Mouse (Mus musculus) heart, embryonic 11.5 days (tissue): ENCODE measurements around the gene Mdp1. TPM values are rescaled to one million over a fixed set of nuclear protein-coding genes. Genes with fewer than 3 reads are reported as not detected.
A peak's percentile ranks its signal among the peaks of the same experiment; 100 is the strongest.

Source experiments
- ATAC-seq: fragments of 200-750 bp; cut with Nextera tagmentation; replicated peaks from 2 replicates; pipeline ENCODE4 v1.8.0; 2017; ENCODE audit warnings: moderate library complexity; ENCODE audit not compliant: insufficient number of reproducible peaks, low FRiP score, low TSS enrichment
- H3K27ac ChIP-seq: fragments of 300-500 bp; sonication (generic); 2 replicates; pipeline ENCODE4 v1.5.1; 2014; ENCODE audit warnings: mild to moderate bottlenecking, low read depth, low read length
- H3K27me3 ChIP-seq: fragments of 300-500 bp; sonication (generic); 2 replicates; pipeline ENCODE4 v1.6.1; 2014; ENCODE audit warnings: mild to moderate bottlenecking, low read length, mixed read lengths; ENCODE audit not compliant: control insufficient read depth, insufficient read depth
- H3K36me3 ChIP-seq: fragments of 300-500 bp; sonication (generic); 2 replicates; pipeline ENCODE4 v1.6.1; 2014; ENCODE audit warnings: mild to moderate bottlenecking, low read length, moderate library complexity, mixed read lengths; ENCODE audit not compliant: control insufficient read depth, insufficient read depth
- H3K4me1 ChIP-seq: fragments of 300-500 bp; sonication (generic); 2 replicates; pipeline ENCODE4 v1.6.1; 2014; ENCODE audit warnings: low read length; ENCODE audit not compliant: control insufficient read depth, insufficient read depth
- H3K4me2 ChIP-seq: fragments of 300-500 bp; sonication (generic); 2 replicates; pipeline ENCODE4 v1.6.1; 2014; ENCODE audit warnings: mild to moderate bottlenecking, moderate library complexity
- H3K4me3 ChIP-seq: fragments of 300-500 bp; sonication (generic); 2 replicates; pipeline ENCODE4 v1.5.1; 2014; ENCODE audit warnings: low read depth, low read length
- H3K9ac ChIP-seq: fragments of 300-500 bp; sonication (generic); 2 replicates; pipeline ENCODE4 v1.6.1; 2014; ENCODE audit warnings: mild to moderate bottlenecking, low read depth, low read length, moderate library complexity
- H3K9me3 ChIP-seq: fragments of 300-500 bp; sonication (generic); replicated peaks from 2 replicates; pipeline ENCODE4 v1.6.1; 2016; ENCODE audit warnings: low read length; ENCODE audit not compliant: control insufficient read depth
- WGBS: fragments of 180-500 bp; shearing (Covaris S2); extraction: QIAGEN DNeasy Blood & Tissue Kit; methylation state at CpG from one replicate; pipeline ENCODE4 v1.1.7; 2014; ENCODE audit not compliant: insufficient replicate concordance; 5-methylcytosine and 5-hydroxymethylcytosine counted together
- polyA plus RNA-seq: library from polyadenylated mRNA; unstranded; fragments of >200 nt; fragmentation: Nextera tagmentation; extraction: Ambion mirVana; gene quantifications from 2 replicates; pipeline ENCODE4 v1.2.1, GENCODE M21; 2014

Mdp1 gene
- polyA plus RNA-seq, 1 experiment from 2014 or later: 74.2 TPM

DNA sequence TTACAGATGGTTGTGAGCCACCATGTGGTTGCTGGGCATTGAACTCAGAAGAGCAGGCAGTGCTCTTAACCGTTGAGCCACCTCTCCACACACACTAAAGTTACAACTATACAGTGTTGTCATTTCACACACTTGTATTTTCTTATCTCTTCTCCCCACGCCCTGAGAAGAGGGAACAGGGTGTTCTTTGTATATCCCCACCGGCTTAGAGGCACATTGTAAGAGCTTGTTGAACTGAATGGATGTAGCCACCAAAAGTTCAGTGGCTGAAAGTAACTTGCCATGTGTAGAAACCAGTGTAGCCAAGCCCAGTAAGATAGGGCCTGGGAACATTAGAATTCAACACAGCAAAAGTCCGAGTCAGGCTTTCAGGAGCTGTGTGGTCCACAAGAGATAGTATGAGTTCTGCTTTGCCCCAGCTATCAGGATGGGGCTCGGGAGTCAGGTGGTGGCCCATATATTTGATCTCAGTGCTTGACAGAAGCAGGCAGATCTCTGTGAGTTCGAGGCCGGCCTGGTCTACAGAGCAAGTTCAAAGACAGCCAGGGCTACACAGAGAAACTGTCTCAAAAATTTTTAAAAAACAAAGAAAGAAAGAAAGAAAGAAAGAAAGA, 45.6 kb downstream of the Mdp1 start:
- no peak overlapping the region for H3K4me2 ChIP-seq

DNA sequence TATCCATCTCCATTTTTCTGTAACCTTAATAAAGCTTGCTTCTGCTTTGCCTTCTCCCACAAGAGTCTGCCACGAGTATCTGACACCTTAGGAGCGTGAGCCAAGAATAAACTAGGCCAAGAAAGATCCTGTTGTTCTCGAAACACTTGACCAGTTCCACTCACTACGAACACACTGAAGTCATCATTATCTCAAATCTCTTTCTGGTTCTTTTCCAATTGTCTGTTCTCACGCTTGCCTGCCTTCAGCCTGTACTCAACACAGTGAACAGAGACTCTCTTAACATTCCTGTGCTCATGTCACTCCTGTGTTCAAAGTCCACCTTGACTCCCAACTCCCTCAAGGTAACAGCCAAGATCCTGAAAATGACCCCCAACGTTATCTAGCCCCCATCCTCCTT, 47.0 kb downstream of the Mdp1 start:
- Histone ChIP-seq H3K27ac (0 out of 2 replicates have a peak overlapping the region, but pooled peaks have one; percentile 18), H3K36me3 (peaks cover 7% of the 10 kb centered on the region; the same call in 1 of the 2 replicates), H3K9ac (no peak overlapping the region), H3K4me1 (0 out of 2 replicates have a peak, but pooled peaks cover 12% of the 10 kb centered on the region), H3K9me3 (no peaks in the 10 kb centered on the region), H3K27me3 (no peaks in the 10 kb centered on the region), H3K4me3 (no peak overlapping the region), H3K4me2 (no peak overlapping the region)
- no peak for ATAC-seq
- 38% methylated on average over 6 of the region's 6 CpGs for WGBS

More for the DNA sequence above, 45.6 kb downstream of the Mdp1 start:
- Histone ChIP-seq H3K4me1 (peaks cover 17% of the 10 kb centered on the region; the same call in 1 of the 2 replicates), H3K9ac (no peak overlapping the region), H3K27ac (no peak overlapping the region), H3K36me3 (no peaks in the 10 kb centered on the region), H3K27me3 (no peaks in the 10 kb centered on the region), H3K4me3 (no peak overlapping the region), H3K9me3 (no peaks in the 10 kb centered on the region)
- 63% methylated on average over 7 of the region's 7 CpGs for WGBS
- no peak for ATAC-seq

DNA sequence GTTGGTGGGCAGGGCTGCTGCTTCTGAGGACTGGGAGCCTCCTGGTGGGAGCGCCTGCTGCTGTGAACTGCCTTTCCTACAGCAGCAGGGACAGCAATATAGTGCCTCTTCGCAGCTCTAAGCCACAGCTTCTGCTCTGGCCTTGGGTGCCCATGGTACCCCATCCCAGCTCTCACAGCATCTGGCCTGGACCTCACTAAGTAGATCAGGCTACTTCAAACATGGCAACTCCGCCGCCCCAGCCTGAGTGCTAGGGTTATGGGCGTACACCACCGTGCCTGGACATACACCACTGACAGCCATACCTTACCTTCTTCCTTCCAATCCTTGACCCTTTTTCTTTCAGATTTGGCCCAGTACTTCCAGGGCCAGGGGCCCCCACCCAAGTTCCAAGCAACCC, 52.0 kb downstream of the Mdp1 start:
- H3K9ac ChIP-seq: no peak overlapping the region
- 87% methylated on average over 6 of the region's 6 CpGs for WGBS
- no peak overlapping the region for H3K4me2 ChIP-seq
- no peaks in the 10 kb centered on the region for H3K27me3 ChIP-seq
- no peak for ATAC-seq
- H3K9me3 ChIP-seq: no peaks in the 10 kb centered on the region
- peaks cover 17% of the 10 kb centered on the region for H3K36me3 ChIP-seq
- H3K27ac ChIP-seq: no peak overlapping the region
- H3K4me3 ChIP-seq: no peak overlapping the region
- H3K4me1 ChIP-seq: peaks cover 14% of the 10 kb centered on the region; the same call in 1 of the 2 replicates

Other genes with a start within 250 kb of the Mdp1 start
- gene Dhrs4, start 181.8 kb downstream of the Mdp1 start, polyA plus RNA-seq: 22.0 and 44.5 TPM in 2 replicates
- gene Carmil3, start 169.9 kb downstream of the Mdp1 start, polyA plus RNA-seq: 2.2 TPM in 2 replicates
- 0.32 and 0.43 TPM in 2 replicates for gene Cpne6, start 150.1 kb downstream of the Mdp1 start, polyA plus RNA-seq
- gene Nrl, start 135.5 kb downstream of the Mdp1 start, polyA plus RNA-seq: not detected in 2 replicates
- gene Pck2, start 120.2 kb downstream of the Mdp1 start, polyA plus RNA-seq: 28.0 and 33.0 TPM in 2 replicates
- 61.3 and 71.1 TPM in 2 replicates for gene Dcaf11, start 100.5 kb downstream of the Mdp1 start, polyA plus RNA-seq
- gene A730061H03Rik, start 100.1 kb downstream of the Mdp1 start, polyA plus RNA-seq: 1.0 and 1.3 TPM in 2 replicates
- 107 and 108 TPM in 2 replicates for gene Fitm1, start 84.9 kb downstream of the Mdp1 start, polyA plus RNA-seq
- 223 and 235 TPM in 2 replicates for gene Psme1, start 82.4 kb downstream of the Mdp1 start, polyA plus RNA-seq
- 18.7 and 20.0 TPM in 2 replicates for gene Emc9, start 75.2 kb downstream of the Mdp1 start, polyA plus RNA-seq
- gene Psme2, start 69.4 kb downstream of the Mdp1 start, polyA plus RNA-seq: 222 and 223 TPM in 2 replicates
- 11.2 and 13.0 TPM in 2 replicates for gene Rnf31, start 68.8 kb downstream of the Mdp1 start, polyA plus RNA-seq
- gene Irf9, start 56.9 kb downstream of the Mdp1 start, polyA plus RNA-seq: 6.4 and 7.5 TPM in 2 replicates
- gene Rec8, start 42.5 kb downstream of the Mdp1 start, polyA plus RNA-seq: 8.8 and 14.1 TPM in 2 replicates
- gene Ipo4, start 24.6 kb downstream of the Mdp1 start, polyA plus RNA-seq: 70.1 and 81.7 TPM in 2 replicates
- gene Gm49378, start 22.6 kb downstream of the Mdp1 start, polyA plus RNA-seq: 1.9 and 4.2 TPM in 2 replicates
- gene Tm9sf1, start 16.7 kb downstream of the Mdp1 start, polyA plus RNA-seq: 78.7 and 86.9 TPM in 2 replicates
- 0.63 TPM in 2 replicates for gene Tssk4, start 10.3 kb downstream of the Mdp1 start, polyA plus RNA-seq
- 41.3 and 43.3 TPM in 2 replicates for gene Gmpr2, start 11.4 kb upstream of the Mdp1 start, polyA plus RNA-seq
- 512 and 535 TPM in 2 replicates for gene Nedd8, start 11.6 kb upstream of the Mdp1 start, polyA plus RNA-seq
- gene Tinf2, start 21.3 kb upstream of the Mdp1 start, polyA plus RNA-seq: 39.6 and 42.3 TPM in 2 replicates
- 0.13 and 0.30 TPM in 2 replicates for gene Tgm1, start 53.4 kb upstream of the Mdp1 start, polyA plus RNA-seq
- 19.1 and 19.7 TPM in 2 replicates for gene Rabggta, start 61.8 kb upstream of the Mdp1 start, polyA plus RNA-seq
- 56.4 and 60.3 TPM in 2 replicates for gene Dhrs1, start 85.2 kb upstream of the Mdp1 start, polyA plus RNA-seq
- gene Nop9, start 85.2 kb upstream of the Mdp1 start, polyA plus RNA-seq: 25.1 and 26.3 TPM in 2 replicates
- gene Cideb, start 98.0 kb upstream of the Mdp1 start, polyA plus RNA-seq: 1.4 and 1.7 TPM in 2 replicates
- gene Ltb4r2, start 100.9 kb upstream of the Mdp1 start, polyA plus RNA-seq: 0.16 and 1.0 TPM in 2 replicates
- gene Ltb4r1, start 105.5 kb upstream of the Mdp1 start, polyA plus RNA-seq: 0.11 and 0.21 TPM in 2 replicates
- gene Adcy4, start 123.6 kb upstream of the Mdp1 start, polyA plus RNA-seq: 13.2 and 19.7 TPM in 2 replicates
- 19.6 and 19.8 TPM in 2 replicates for gene Ripk3, start 128.4 kb upstream of the Mdp1 start, polyA plus RNA-seq
- 15.5 and 16.9 TPM in 2 replicates for gene Nfatc4, start 162.6 kb upstream of the Mdp1 start, polyA plus RNA-seq
- 12.5 and 20.3 TPM in 2 replicates for gene Nynrin, start 193.5 kb upstream of the Mdp1 start, polyA plus RNA-seq
- gene Cbln3, start 223.9 kb upstream of the Mdp1 start, polyA plus RNA-seq: 0.30 and 0.42 TPM in 2 replicates
- 6.0 and 8.9 TPM in 2 replicates for gene Khnyn, start 224.4 kb upstream of the Mdp1 start, polyA plus RNA-seq
- 36.9 and 42.2 TPM in 2 replicates for gene Sdr39u1, start 239.8 kb upstream of the Mdp1 start, polyA plus RNA-seq